Mouse (Mus musculus): ENCODE results near the gene Gm47841.

DNA sequence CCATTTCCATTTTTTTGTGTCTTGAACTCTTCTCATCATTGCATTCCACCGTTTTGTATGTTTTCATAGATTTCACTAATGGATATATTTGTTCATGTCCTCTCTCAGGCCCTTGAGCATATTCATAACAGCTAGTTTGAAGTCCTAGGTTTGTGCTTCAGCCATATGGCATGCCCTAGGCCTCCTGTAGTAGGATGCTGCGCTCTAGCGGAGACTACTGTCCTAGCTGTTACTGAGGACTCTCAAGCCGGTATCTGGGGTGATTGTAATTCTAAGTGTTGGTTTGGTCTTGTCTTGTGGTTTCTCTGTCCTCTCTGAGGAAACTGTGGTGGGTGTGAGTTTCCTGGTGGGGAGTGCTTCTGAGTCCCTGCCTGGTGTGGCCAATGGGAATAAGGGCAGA is 50.1 kb downstream of the Gm47841 start:
- TF ChIP-seq CTCF (IDR thresholded peaks at IDR 0.05; ENCODE audit: extremely low read depth, insufficient read depth, insufficient read length, insufficient replicate concordance) (no peak), POLR2A (IDR thresholded peaks at IDR 0.05; ENCODE audit: low read depth, low read length) (no peak)
